Mouse (Mus musculus): ENCODE measurements around the gene Galntl5.

DNA sequence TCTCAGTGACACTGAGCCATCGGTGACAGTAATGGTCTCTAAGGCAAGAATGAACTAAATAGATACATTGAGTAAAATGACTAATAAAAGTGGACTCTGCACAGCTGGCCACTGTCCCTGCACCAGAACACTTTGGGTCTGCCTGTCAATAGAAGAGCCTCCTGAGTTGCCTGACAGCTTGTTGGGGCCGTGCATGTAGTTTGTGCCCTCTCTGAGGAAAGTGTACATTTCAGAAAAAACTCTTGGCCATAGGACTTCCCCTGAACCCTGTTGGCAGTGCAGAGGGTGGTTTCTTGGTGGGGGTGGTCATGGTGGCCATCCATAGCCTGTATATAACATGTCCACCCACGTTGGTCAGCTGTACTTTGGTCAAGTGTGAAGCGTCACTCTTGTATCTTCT lies 73.2 kb downstream of the Galntl5 start:
- TF ChIP-seq CTCF (IDR thresholded peaks at IDR 0.05; ENCODE audit: extremely low read depth, insufficient read depth, low read length) = no peak
- no peak for TF ChIP-seq POLR2A (IDR thresholded peaks at IDR 0.05; ENCODE audit: extremely low read depth, insufficient read depth, low read length)
